Mouse (Mus musculus): ENCODE measurements around the gene Tbx10. TPM values are rescaled to one million over a fixed set of nuclear protein-coding genes. Genes with fewer than 3 reads are reported as not detected.
A peak's percentile ranks its signal among the peaks of the same experiment; 100 is the strongest.
"Not testable (repeated sequence)": the region's sequence is repeated elsewhere in the genome, so short reads cannot be mapped to it uniquely, and the experiment has no call there.

Tbx10 gene
- polyA plus RNA-seq, 1 experiment from 2014 or later = not detected

GRCm38 (mm10) chr19:3950331-3950730 lies 42.2 kb upstream of the Tbx10 start:
- no peaks in the 10 kb centered on the region for H3K27me3 ChIP-seq (ENCODE audit: insufficient read depth, low read length)
- H3K36me3 ChIP-seq (replicated peaks; ENCODE audit: insufficient read depth, low read length) = peaks cover 27% of the 10 kb centered on the region
- no peak overlapping the region for H3K9ac ChIP-seq (replicated peaks)
- no peaks in the 10 kb centered on the region for H3K9me3 ChIP-seq (ENCODE audit: low read length)
- peaks cover 6% of the 10 kb centered on the region; the same call in 1 of the 2 replicates for H3K4me1 ChIP-seq (ENCODE audit: insufficient read depth)
- no peak overlapping the region for H3K4me3 ChIP-seq (ENCODE audit: low read depth, low read length)
- H3K27ac ChIP-seq (ENCODE audit: low read depth) = no peak overlapping the region
- TF ChIP-seq EP300 (IDR thresholded peaks at IDR 0.05; ENCODE audit: low read depth) (no peak), CTCF (IDR thresholded peaks at IDR 0.05; ENCODE audit: low read depth) (no peak)
- no peak overlapping the region for H3K4me2 ChIP-seq (ENCODE audit: low read depth, low read length)
- WGBS (ENCODE audit: insufficient replicate concordance) = 73% methylated on average over 3 of the region's 3 CpGs
- ATAC-seq (peak; percentile 47; the same call in 1 of the 2 replicates), DNase-seq (no peak)

GRCm38 (mm10) chr19:3951461-3951860 lies 41.1 kb upstream of the Tbx10 start:
- TF ChIP-seq CTCF (IDR thresholded peaks at IDR 0.05; ENCODE audit: low read depth) = no peak
- no peak for TF ChIP-seq EP300 (IDR thresholded peaks at IDR 0.05; ENCODE audit: low read depth)
- Histone ChIP-seq H3K4me3 (ENCODE audit: low read depth, low read length) (no peak overlapping the region), H3K36me3 (replicated peaks; ENCODE audit: insufficient read depth, low read length) (peaks cover 24% of the 10 kb centered on the region), H3K4me1 (ENCODE audit: insufficient read depth) (no peaks in the 10 kb centered on the region), H3K4me2 (ENCODE audit: low read depth, low read length) (no peak overlapping the region), H3K9ac (replicated peaks) (no peak overlapping the region), H3K27me3 (ENCODE audit: insufficient read depth, low read length) (no peaks in the 10 kb centered on the region), H3K27ac (ENCODE audit: low read depth) (no peak overlapping the region; the same call in 1 of the 2 replicates), H3K9me3 (ENCODE audit: low read length) (no peaks in the 10 kb centered on the region)
- ATAC-seq (no peak), DNase-seq (no peak)

GRCm38 (mm10) chr19:3952099-3952498 lies 40.5 kb upstream of the Tbx10 start:
- no peak overlapping the region for H3K4me2 ChIP-seq (ENCODE audit: low read depth, low read length)
- no peak overlapping the region for H3K9ac ChIP-seq (replicated peaks)
- H3K4me3 ChIP-seq (ENCODE audit: low read depth, low read length) = no peak overlapping the region
- H3K9me3 ChIP-seq (ENCODE audit: low read length) = no peaks in the 10 kb centered on the region
- no peaks in the 10 kb centered on the region for H3K4me1 ChIP-seq (ENCODE audit: insufficient read depth)
- H3K27me3 ChIP-seq (ENCODE audit: insufficient read depth, low read length) = no peaks in the 10 kb centered on the region
- peaks cover 21% of the 10 kb centered on the region for H3K36me3 ChIP-seq (replicated peaks; ENCODE audit: insufficient read depth, low read length)
- DNase-seq = no peak
- no peak overlapping the region; the same call in 1 of the 2 replicates for H3K27ac ChIP-seq (ENCODE audit: low read depth)
- 33% methylated on average over 1 of the region's 1 CpGs for WGBS (ENCODE audit: insufficient replicate concordance)
- ATAC-seq = no peak
- TF ChIP-seq CTCF (IDR thresholded peaks at IDR 0.05; ENCODE audit: low read depth) (no peak), EP300 (IDR thresholded peaks at IDR 0.05; ENCODE audit: low read depth) (no peak)

- 78% methylated on average over 3 of the region's 3 CpGs for WGBS (ENCODE audit: insufficient replicate concordance)
- DNase-seq = no peak
- no peak overlapping the region for H3K4me3 ChIP-seq (ENCODE audit: low read depth, low read length)
- H3K9ac ChIP-seq (replicated peaks) = no peak overlapping the region
- H3K4me2 ChIP-seq (ENCODE audit: low read depth, low read length) = no peak overlapping the region
- no peaks in the 10 kb centered on the region for H3K27me3 ChIP-seq (ENCODE audit: insufficient read depth, low read length)
- H3K9me3 ChIP-seq (ENCODE audit: low read length) = no peaks in the 10 kb centered on the region
- 0 out of 2 replicates have a peak, but pooled peaks have one; percentile 29 for ATAC-seq
- no peak overlapping the region for H3K27ac ChIP-seq (ENCODE audit: low read depth)
- no peaks in the 10 kb centered on the region for H3K4me1 ChIP-seq (ENCODE audit: insufficient read depth)
- H3K36me3 ChIP-seq (replicated peaks; ENCODE audit: insufficient read depth, low read length) = no peaks in the 10 kb centered on the region
- TF ChIP-seq CTCF (IDR thresholded peaks at IDR 0.05; ENCODE audit: low read depth) (no peak), EP300 (IDR thresholded peaks at IDR 0.05; ENCODE audit: low read depth) (no peak)
Measured at GRCm38 (mm10) chr19:3955033-3955432, 37.5 kb upstream of the Tbx10 start.

GRCm38 (mm10) chr19:3955804-3956203 lies 36.7 kb upstream of the Tbx10 start:
- ATAC-seq (no peak), DNase-seq (no peak)
- Histone ChIP-seq H3K27ac (ENCODE audit: low read depth) (no peak overlapping the region), H3K9me3 (ENCODE audit: low read length) (no peaks in the 10 kb centered on the region), H3K9ac (replicated peaks) (no peak overlapping the region), H3K4me3 (ENCODE audit: low read depth, low read length) (no peak overlapping the region), H3K4me1 (ENCODE audit: insufficient read depth) (no peaks in the 10 kb centered on the region), H3K36me3 (replicated peaks; ENCODE audit: insufficient read depth, low read length) (no peaks in the 10 kb centered on the region), H3K4me2 (ENCODE audit: low read depth, low read length) (no peak overlapping the region), H3K27me3 (ENCODE audit: insufficient read depth, low read length) (no peaks in the 10 kb centered on the region)
- TF ChIP-seq EP300 (IDR thresholded peaks at IDR 0.05; ENCODE audit: low read depth) (no peak), CTCF (IDR thresholded peaks at IDR 0.05; ENCODE audit: low read depth) (no peak)
- 51% methylated on average over 4 of the region's 4 CpGs for WGBS (ENCODE audit: insufficient replicate concordance)

GRCm38 (mm10) chr19:3957296-3958036 lies 35.1 kb upstream of the Tbx10 start:
- 83% methylated on average over 5 of the region's 5 CpGs for WGBS (ENCODE audit: insufficient replicate concordance)

More at GRCm38 (mm10) chr19:3957296-3958036, 35.1 kb upstream of the Tbx10 start:
- H3K4me1 ChIP-seq (ENCODE audit: insufficient read depth); H3K36me3 ChIP-seq (replicated peaks; ENCODE audit: insufficient read depth, low read length); H3K4me3 ChIP-seq (ENCODE audit: low read depth, low read length); H3K9ac ChIP-seq (replicated peaks); H3K27me3 ChIP-seq (ENCODE audit: insufficient read depth, low read length); H3K27ac ChIP-seq (ENCODE audit: low read depth); H3K9me3 ChIP-seq (ENCODE audit: low read length); ATAC-seq; H3K4me2 ChIP-seq (ENCODE audit: low read depth, low read length); DNase-seq: not testable (repeated sequence)
